Mouse (Mus musculus) myocyte (in vitro differentiated cells): Measurements from ENCODE around the gene Lrp5.

Experiments used
- POLR2A ChIP-seq: IDR thresholded peaks from one replicate; pipeline ENCODE4 v1.6.1; 2011; ENCODE audit warnings: low read depth, mild to moderate bottlenecking, control low read depth, moderate library complexity; ENCODE audit not compliant: insufficient read length
- TCF3 ChIP-seq: IDR thresholded peaks from one replicate; pipeline ENCODE4 v1.6.1; 2011; ENCODE audit warnings: low read depth, control low read depth; ENCODE audit not compliant: insufficient read length

DNA sequence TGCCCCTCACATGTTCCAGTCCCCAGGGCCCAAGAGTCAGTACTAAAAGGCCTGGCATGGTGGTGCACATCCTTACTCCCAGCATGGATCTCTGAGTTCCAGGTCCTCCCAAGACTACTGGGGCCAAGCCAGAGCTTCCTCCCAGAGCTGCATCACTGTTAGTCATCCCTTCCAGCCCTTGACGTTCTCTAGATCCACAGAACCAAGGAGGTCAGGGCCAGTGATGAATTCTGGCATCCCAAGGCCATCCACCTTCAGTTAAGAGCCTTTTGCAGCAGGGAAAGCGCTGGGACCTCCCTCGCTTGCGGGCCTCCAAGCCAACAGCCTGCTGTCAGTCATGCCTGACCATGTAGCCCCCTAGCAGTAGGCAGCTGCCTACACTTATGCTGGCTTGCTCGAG, 54.9 kb downstream of the Lrp5 start:
- TF ChIP-seq TCF3 = no peak
- TF ChIP-seq POLR2A = no peak
